Mouse (Mus musculus): ENCODE data around the gene Phc2. TPM values are rescaled to one million over a fixed set of nuclear protein-coding genes. Genes with fewer than 3 reads are reported as not detected.

Gene Phc2
- polyA plus RNA-seq, 1 experiment: 83.8 TPM

- Histone ChIP-seq H3K27me3 (ENCODE audit: control insufficient read depth, insufficient read depth, low read length) (no peaks in the 10 kb centered on the region), H3K36me3 (ENCODE audit: control insufficient read depth, insufficient read depth, low read length) (no peaks in the 10 kb centered on the region), H3K4me1 (ENCODE audit: control insufficient read depth, insufficient read depth, insufficient read length, low read length) (peaks cover 17% of the 10 kb centered on the region), H3K27ac (ENCODE audit: insufficient read depth, low read depth, low read length) (no peak overlapping the region), H3K4me3 (ENCODE audit: low read depth, low read length) (no peak overlapping the region)
- TF ChIP-seq CTCF (IDR thresholded peaks at IDR 0.05; ENCODE audit: extremely low read depth, insufficient read length, insufficient replicate concordance, low read depth, low read length) (no peak), POLR2A (IDR thresholded peaks at IDR 0.05; ENCODE audit: low read depth, low read length) (no peak)
- WGBS: 20% methylated on average over 1 of the region's 1 CpGs
These were observed 139.2 kb downstream of the Phc2 start for GRCm38 (mm10) chr4:128793710-128794109.

GRCm38 (mm10) chr4:128794198-128794597 lies 139.7 kb downstream of the Phc2 start:
- TF ChIP-seq POLR2A (IDR thresholded peaks at IDR 0.05; ENCODE audit: low read depth, low read length): no peak
- TF ChIP-seq CTCF (IDR thresholded peaks at IDR 0.05; ENCODE audit: extremely low read depth, insufficient read length, insufficient replicate concordance, low read depth, low read length): no peak
- Histone ChIP-seq H3K27me3 (ENCODE audit: control insufficient read depth, insufficient read depth, low read length) (no peaks in the 10 kb centered on the region), H3K27ac (ENCODE audit: insufficient read depth, low read depth, low read length) (no peak overlapping the region), H3K4me1 (ENCODE audit: control insufficient read depth, insufficient read depth, insufficient read length, low read length) (peaks cover 17% of the 10 kb centered on the region), H3K36me3 (ENCODE audit: control insufficient read depth, insufficient read depth, low read length) (no peaks in the 10 kb centered on the region), H3K4me3 (ENCODE audit: low read depth, low read length) (no peak overlapping the region)
- 31% methylated on average over 8 of the region's 8 CpGs for WGBS

DNA sequence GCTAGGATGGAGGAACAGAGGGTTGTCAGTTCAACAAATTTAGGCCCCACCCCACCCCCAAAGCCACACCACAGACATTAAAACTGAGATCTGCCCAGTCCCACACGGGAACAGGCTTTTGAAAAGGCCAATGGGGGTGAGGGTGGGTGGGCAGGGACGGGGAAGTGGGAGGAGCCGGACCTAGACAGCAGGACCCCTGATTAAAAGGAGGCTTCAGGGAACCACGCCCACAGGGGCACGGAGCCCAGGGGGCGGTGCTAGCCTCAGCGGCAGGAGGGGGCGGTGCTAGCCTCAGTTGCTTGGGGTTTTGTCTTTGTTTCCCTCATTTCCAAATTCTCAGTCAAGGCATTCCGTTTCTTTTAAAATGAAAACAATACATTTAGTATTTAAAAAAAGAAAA lies 141.1 kb downstream of the Phc2 start:
- no peak overlapping the region for H3K27ac ChIP-seq (ENCODE audit: insufficient read depth, low read depth, low read length)
- no peaks in the 10 kb centered on the region for H3K36me3 ChIP-seq (ENCODE audit: control insufficient read depth, insufficient read depth, low read length)
- H3K4me3 ChIP-seq (ENCODE audit: low read depth, low read length): no peak overlapping the region
- H3K27me3 ChIP-seq (ENCODE audit: control insufficient read depth, insufficient read depth, low read length): no peaks in the 10 kb centered on the region
- TF ChIP-seq CTCF (IDR thresholded peaks at IDR 0.05; ENCODE audit: extremely low read depth, insufficient read length, insufficient replicate concordance, low read depth, low read length) (no peak), POLR2A (IDR thresholded peaks at IDR 0.05; ENCODE audit: low read depth, low read length) (no peak)
- 35% methylated on average over 9 of the region's 9 CpGs for WGBS
- peaks cover 9% of the 10 kb centered on the region; the same call in 1 of the 2 replicates for H3K4me1 ChIP-seq (ENCODE audit: control insufficient read depth, insufficient read depth, insufficient read length, low read length)

DNA sequence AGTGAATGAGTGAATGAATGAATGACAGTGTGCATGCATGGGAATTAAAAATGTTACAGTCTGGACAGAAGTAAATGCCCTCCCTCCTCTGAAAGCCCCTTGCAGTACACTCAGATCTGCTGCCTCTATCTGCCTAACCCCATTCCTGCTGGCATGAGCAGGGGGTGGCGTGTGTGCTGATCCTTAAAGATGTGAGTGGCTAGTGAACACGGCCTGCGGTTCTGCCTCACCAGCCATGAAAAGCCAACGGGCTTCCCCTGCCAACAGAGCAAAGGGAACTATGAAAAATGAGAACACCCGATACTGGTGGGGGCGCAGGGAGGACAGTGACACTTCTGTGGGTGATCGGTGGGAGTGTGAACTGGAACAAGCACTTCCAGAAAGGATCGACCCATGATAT lies 142.3 kb downstream of the Phc2 start:
- no peak for TF ChIP-seq CTCF (IDR thresholded peaks at IDR 0.05; ENCODE audit: extremely low read depth, insufficient read length, insufficient replicate concordance, low read depth, low read length)
- Histone ChIP-seq H3K4me1 (ENCODE audit: control insufficient read depth, insufficient read depth, insufficient read length, low read length) (peaks cover 9% of the 10 kb centered on the region; the same call in 1 of the 2 replicates), H3K27ac (ENCODE audit: insufficient read depth, low read depth, low read length) (no peak overlapping the region), H3K36me3 (ENCODE audit: control insufficient read depth, insufficient read depth, low read length) (no peaks in the 10 kb centered on the region), H3K4me3 (ENCODE audit: low read depth, low read length) (no peak overlapping the region), H3K27me3 (ENCODE audit: control insufficient read depth, insufficient read depth, low read length) (no peaks in the 10 kb centered on the region)
- 73% methylated on average over 8 of the region's 8 CpGs for WGBS

GRCm38 (mm10) chr4:128801675-128802465 lies 147.4 kb downstream of the Phc2 start:
- 55% methylated on average over 9 of the region's 9 CpGs for WGBS

More at GRCm38 (mm10) chr4:128801675-128802465, 147.4 kb downstream of the Phc2 start:
- TF ChIP-seq CTCF (IDR thresholded peaks at IDR 0.05; ENCODE audit: extremely low read depth, insufficient read length, insufficient replicate concordance, low read depth, low read length) (no peak), POLR2A (IDR thresholded peaks at IDR 0.05; ENCODE audit: low read depth, low read length) (no peak)
- H3K27ac ChIP-seq (ENCODE audit: insufficient read depth, low read depth, low read length): no peak overlapping the region
- no peaks in the 10 kb centered on the region for H3K36me3 ChIP-seq (ENCODE audit: control insufficient read depth, insufficient read depth, low read length)
- peaks cover 9% of the 10 kb centered on the region; the same call in 1 of the 2 replicates for H3K4me1 ChIP-seq (ENCODE audit: control insufficient read depth, insufficient read depth, insufficient read length, low read length)
- H3K27me3 ChIP-seq (ENCODE audit: control insufficient read depth, insufficient read depth, low read length): no peaks in the 10 kb centered on the region
- no peak overlapping the region for H3K4me3 ChIP-seq (ENCODE audit: low read depth, low read length)

Other genes with a start within 250 kb of the Phc2 start
- gene Zscan20, start 44.6 kb upstream of the Phc2 start, polyA plus RNA-seq (2012; rRNA removed): 0.69 and 1.6 TPM in 2 replicates
- 3.5 and 6.1 TPM in 2 replicates for gene Tlr12, start 36.1 kb upstream of the Phc2 start, polyA plus RNA-seq (2012; rRNA removed)
- 0.11 and 0.32 TPM in 2 replicates for gene A3galt2, start 100.7 kb downstream of the Phc2 start, polyA plus RNA-seq (2012; rRNA removed)
- gene Zfp362, start 151.3 kb downstream of the Phc2 start, polyA plus RNA-seq (2012; rRNA removed): 19.8 and 37.8 TPM in 2 replicates
- gene Trim62, start 228.9 kb downstream of the Phc2 start, polyA plus RNA-seq (2012; rRNA removed): 3.0 and 7.7 TPM in 2 replicates

All from small intestine, adult 2 months (tissue).